Mouse (Mus musculus): ENCODE data around the gene Rbm8a.

GRCm38 (mm10) chr3:96597435-96597891 lies 32.3 kb upstream of the Rbm8a start:
- no peak for TF ChIP-seq CTCF (IDR thresholded peaks at IDR 0.05; ENCODE audit: low read depth)
- no peak for TF ChIP-seq EP300 (optimal IDR thresholded peaks at IDR 0.05)
